Mouse (Mus musculus) T-helper 2 cell (primary cell): ENCODE measurements around the gene Pradc1.

ENCODE experiments used
- in situ Hi-C: fragments of 300-600 bp; cut with MboI, MseI; formaldehyde crosslinking; loops from one replicate; pipeline ENCODE4 v1.15.1; 2025; ENCODE audit warnings: high pct_unique_total_duplicates

Pradc1 gene

DNA sequence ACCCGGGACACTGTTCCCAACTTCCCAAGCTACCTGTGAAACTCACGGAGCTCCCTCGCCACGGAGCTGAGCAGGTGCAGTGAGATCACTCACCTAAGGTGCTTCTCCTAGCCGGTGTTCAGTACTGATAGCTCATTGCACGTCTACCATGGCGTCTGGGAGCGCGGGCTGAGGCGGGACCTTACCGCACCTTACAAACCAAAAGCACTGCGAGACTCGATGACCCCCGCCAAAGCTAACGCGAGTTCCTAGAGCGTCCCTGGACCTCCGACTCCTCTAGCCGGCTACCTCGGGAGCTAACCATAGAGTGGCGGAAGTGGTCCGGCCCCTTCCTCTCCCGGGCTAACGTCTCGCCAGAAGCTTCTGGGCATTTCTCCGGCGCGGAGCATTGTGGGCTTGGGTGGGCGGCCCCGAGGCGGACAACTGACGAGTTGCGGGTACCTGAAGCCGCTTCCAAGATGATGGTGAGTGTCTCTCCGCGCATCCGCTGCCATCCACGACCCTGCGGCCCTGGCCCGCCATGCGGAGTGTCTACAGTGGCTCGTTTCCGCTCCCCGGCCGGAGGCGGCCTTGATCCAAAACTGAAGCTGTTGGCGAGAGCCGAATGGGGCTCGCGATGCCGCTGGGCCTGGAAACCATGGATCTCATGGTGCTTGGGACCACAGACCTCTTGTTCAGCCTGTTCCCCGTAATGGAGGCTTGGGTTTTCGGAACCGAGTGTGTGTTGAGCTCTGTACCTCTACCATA is at the start of gene Pradc1:
Pradc1 (minus strand) TSS at position 307 of the 747 bp plus-strand sequence.
- in situ Hi-C loops = no loop called here

- in situ Hi-C loops = no loop called here
Observed at GRCm38 (mm10) chr6:85500416-85500815, 48.6 kb upstream of the Pradc1 start.

GRCm38 (mm10) chr6:85498147-85498546 is 46.4 kb upstream of the Pradc1 start:
- in situ Hi-C loops = no loop called here

GRCm38 (mm10) chr6:85496976-85497375 is 45.2 kb upstream of the Pradc1 start:
- in situ Hi-C loops = no loop called here

GRCm38 (mm10) chr6:85491606-85492005 is 39.8 kb upstream of the Pradc1 start:
- in situ Hi-C loops = no loop called here

DNA sequence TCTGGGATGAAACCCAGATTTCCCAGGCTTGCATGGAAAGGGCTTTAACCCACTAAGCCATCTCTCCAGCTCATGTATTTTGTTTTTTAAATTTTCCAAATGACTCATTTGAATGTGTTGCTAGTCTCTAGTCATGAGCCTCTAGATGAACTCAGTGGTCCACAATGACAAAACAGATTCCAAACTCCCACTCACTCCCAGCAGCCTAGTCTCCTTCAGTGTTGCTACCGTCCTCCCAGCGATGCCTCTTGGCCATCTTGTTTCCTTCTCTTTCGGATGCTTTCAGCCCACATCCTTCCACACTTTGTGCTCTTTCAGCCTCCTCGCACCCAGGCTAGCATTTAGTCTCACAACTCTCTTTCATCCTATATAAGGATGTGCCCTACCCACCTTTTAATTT is 38.5 kb upstream of the Pradc1 start:
- in situ Hi-C loops = no loop called here

DNA sequence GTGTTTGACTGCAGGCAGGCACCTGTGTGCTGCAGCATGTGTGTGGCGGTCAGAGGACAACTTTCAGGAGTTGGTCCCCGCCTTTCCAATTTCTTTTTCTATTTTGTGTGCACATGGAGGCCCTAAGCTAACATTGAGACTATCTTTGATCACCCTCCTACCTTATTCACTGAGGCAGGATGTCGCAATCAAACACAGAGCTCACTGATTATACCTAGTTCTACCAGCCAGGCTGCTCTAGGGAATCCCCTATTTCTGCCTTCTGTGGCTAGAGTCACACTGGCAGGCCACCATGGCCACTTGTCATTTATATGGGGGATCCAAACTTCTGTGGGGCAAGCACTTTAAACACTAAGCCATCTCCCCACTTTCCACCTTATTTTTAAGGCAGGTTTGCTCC is 37.9 kb upstream of the Pradc1 start:
- in situ Hi-C loops = loop anchor here (10.0 kb wide), 1 partner anchor 1245 kb away; no protein-coding TSS in a partner anchor

DNA sequence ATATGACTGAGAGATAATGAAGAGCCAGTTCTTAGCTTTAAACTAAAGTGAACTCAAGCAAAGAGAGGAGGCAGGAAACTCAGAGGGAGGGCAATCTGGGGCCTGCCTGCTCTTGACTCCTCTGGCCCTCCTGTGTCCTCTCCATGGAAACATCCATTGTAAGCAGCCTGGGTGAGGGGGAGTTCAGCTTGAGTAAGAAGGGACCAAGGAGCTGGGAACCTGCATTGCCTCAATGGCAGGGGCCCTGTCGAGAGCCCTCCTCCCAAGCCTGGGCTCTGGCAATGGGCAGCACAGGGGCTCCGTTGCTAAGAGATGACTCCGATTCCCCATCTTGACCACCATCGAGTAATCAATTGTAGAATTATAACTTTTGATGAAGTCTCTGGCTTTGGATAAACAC is 36.7 kb upstream of the Pradc1 start:
- in situ Hi-C loops = loop anchor here (10.0 kb wide), 1 partner anchor 1244 kb away; no protein-coding TSS in a partner anchor

GRCm38 (mm10) chr6:85485738-85486137 is 34.0 kb upstream of the Pradc1 start:
- in situ Hi-C loops = loop anchor here (10.0 kb wide), 1 partner anchor 1241 kb away; no protein-coding TSS in a partner anchor

DNA sequence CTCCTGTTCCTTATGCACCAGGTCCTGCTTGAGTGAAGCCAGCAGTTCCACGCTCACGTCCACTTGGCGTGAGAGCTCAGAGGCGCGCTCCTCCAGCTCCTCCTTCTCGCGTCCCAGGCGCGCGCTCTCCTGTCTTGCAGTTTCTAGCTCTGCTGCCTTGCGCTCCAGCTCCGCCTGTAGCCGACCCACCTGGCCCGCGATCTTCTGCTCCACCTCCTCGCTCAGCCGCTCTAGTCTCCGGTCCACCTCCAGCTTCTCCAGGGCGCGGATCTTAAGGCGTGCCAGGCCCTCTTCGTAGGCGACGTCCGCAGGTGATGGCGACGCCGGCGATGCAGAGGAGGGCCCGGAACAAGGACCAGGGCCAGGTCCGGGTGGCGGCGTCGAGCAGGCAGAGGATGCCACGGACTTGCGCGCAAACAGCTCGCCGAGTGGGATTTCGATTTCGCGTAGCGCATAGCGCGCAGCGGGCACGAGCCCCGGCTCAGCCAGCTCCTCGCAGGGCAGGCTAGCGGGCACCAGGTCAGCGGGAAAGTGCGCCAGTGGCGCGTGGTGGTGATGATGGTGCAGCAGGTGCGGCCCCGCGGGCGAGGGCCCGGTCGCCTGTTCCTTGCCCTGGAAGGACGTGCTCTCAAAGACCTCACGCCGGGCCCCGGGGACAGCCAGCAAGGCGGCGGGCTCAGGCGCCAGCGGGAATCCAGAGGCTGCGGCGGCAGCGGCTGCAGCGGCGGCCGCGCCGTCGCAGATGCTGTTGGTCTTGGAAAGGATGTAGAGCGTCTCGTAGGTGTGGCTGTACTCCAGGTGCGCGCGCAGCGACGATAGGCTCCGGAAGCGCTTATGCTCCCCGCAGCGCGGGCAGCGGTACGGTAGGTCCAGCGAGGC is 32.3 kb upstream of the Pradc1 start:
- in situ Hi-C loops = loop anchor here (10.0 kb wide), 1 partner anchor 1239 kb away; no protein-coding TSS in a partner anchor

- in situ Hi-C loops = loop anchor here (10.0 kb wide), 1 partner anchor 1236 kb away; no protein-coding TSS in a partner anchor
Observed at GRCm38 (mm10) chr6:85480685-85481084, 28.9 kb upstream of the Pradc1 start.

DNA sequence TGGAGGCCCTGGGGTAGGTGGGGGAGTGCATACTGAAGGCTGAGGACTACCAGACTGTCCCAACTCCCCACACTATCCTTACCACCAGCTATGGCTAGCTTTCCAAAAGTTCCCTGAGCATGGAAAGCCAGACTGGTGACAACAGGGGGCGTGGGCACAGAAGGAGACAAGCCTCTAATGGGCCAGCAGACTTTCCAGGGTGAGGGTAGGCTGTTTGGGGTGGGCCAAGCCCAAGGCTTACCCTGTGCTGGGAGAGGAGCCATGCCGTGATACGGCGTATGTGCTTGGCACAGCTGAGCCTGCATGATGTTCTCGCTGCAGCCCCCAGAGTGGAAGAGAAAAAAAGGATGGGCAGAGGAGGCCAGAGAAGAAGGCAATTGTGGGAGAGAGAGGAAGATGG is 28.2 kb upstream of the Pradc1 start:
- in situ Hi-C loops = loop anchor here (10.0 kb wide), 1 partner anchor 1235 kb away; no protein-coding TSS in a partner anchor

GRCm38 (mm10) chr6:85478416-85478815 is 26.6 kb upstream of the Pradc1 start:
- in situ Hi-C loops = no loop called here

DNA sequence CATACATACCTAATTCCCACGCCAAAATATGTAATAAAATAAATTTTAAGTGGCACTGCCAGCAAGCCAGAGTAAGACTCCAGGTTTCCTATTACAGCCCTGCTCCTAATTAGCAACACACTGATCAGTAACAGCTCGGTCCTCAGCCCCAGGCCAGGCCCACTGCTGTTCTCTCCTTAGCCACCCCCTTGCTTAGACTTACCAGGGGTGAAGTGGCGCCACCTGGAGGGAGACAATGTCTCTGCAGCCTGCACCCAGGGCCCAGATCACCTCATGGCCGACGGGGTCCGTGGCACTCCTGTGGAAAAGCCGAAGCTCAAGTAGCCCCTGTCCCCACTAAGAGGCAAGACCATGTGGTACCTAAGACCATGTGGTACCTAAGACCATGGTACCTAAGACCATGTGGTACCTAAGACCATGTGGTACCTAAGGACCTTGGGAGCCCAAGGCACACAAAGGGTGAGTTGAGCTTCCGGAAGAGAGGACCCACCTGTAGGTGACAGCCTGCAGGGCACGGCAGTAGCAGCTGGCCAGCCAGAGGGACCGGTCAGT is 25.7 kb upstream of the Pradc1 start:
- in situ Hi-C loops = no loop called here

- in situ Hi-C loops = no loop called here
Observed at GRCm38 (mm10) chr6:85475581-85475980, 23.8 kb upstream of the Pradc1 start.

- in situ Hi-C loops = no loop called here
Observed at GRCm38 (mm10) chr6:85472542-85472941, 20.8 kb upstream of the Pradc1 start.

DNA sequence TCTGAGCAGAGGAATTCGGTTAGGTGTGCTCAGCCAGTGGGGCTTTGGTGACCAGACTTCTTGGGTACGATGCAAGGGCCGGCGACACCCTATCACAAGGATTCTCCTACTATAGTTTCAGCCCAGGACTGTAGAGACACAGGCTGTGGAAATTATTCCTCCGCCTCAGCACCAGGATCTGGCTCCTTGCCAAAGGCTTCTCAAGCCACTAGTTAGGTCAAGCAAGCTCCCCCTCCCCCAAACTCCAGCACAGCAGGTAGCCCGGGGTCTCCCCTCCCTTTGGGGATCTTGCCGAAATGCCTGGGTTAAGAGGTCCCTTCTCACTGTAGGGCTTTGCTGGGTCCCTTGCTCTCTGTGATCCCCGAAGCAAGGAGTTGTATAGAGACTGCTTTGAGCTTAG is 20.2 kb upstream of the Pradc1 start:
- in situ Hi-C loops = no loop called here

DNA sequence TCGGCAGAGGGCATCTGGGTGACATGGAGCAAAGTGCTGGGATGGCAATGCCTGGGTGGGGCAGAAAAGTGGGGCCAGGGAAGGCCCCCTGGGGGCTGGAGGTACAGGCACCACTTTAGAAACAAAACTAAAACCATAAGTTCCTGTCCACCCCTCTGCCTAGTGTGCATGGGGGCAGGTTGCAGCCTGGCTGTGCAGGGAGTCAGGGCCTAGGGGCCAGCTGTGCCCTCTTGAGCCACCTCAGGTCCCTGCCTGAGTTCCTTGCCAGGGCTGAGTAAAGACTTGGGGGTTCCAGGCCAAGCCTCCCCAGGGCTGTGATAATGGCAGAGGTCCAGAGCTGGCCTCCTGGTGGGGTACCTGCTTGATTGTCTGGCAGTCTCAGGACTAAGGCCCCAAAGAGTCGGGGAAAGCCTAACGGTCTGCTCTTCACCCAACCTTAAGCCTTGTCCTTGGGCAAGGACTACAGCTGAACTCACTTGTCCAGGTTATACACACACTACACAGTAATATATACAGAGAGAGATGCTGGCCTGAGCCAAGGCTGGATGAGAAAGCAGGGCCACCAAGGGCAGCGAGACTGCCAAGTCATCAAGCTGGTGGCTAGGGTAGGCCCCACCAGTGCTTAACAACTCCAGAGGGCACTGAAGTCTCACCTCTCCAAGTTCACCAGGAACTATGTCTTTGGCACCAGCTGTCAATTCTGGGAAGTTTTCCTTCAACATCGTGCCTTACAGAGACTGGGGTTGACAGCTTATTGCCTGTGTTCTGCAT is 18.1 kb upstream of the Pradc1 start:
- in situ Hi-C loops = no loop called here

DNA sequence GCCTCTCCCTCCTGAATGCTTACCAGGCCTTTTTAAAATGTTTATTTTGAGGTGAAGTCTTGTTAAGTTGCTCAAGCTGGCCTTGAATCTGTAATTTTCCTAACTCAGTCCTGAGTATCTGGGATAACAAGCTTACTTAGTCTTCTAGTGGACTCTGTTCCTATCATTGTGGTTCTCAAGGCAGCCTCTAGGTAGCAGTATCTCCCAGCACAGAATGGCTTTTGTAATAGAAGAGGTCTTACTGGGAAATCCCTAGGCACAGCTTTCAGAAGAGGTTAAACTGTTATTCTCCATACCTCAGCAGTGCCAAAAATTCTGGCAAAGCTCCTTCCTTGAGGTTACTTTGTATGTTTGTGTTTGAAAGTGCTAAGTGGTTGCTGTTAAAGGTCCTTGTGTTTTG is 13.6 kb upstream of the Pradc1 start:
- in situ Hi-C loops = no loop called here

DNA sequence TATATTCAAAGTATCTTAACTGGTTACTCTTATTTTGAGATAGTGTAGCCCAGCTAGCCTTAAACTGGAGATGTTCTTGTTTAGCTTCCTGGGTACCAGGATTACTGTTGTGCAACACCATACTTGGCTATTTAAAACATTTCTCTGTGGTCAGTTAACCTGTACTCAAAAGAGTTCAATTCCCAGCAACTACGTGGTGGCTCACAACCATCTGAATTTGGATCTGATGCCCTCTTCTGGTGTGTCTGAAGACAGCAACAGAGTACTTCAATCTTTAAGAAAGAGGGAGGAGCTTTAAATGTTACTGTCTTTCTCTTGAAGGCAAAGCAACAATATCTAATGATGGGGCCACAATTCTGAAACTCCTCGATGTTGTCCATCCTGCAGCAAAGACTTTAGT is 7.9 kb upstream of the Pradc1 start:
- in situ Hi-C loops = no loop called here

DNA sequence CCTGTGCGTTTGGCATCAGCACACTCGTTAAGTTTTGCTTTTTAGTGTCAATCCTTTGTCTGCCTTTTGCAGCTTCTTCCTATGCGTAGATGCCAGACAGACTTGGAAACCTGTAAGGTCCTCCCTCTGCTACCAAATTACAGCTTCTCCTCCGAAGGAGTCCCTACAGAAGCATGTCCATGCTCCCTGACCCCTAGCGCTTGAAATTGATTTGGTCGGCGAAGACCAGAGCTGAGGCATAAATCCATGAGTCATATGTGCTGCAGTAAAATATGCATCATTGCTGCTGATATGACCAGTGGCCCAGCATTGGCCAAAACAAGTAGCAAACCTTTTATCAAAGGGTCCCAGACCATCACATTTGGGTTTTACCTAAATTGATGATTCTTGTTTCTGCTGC is 1.0 kb upstream of the Pradc1 start:
- in situ Hi-C loops = no loop called here

DNA sequence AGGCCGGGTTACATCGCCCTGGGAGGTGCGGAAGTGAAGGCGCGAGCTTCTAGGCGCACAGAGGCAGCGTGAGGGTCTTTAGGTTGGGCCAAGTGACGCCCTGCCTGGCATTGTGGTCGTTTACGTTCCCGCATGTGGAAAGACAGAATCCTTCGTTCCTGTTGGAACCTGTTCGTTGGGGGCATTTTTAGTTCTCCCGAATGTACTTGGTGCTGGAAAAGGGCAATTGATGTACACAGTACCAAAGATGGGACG is 568 bp upstream of the Pradc1 start:
- in situ Hi-C loops = no loop called here
